13 mouse cellular contexts compared by ENCODE assay signal in the genomic region with DNA sequence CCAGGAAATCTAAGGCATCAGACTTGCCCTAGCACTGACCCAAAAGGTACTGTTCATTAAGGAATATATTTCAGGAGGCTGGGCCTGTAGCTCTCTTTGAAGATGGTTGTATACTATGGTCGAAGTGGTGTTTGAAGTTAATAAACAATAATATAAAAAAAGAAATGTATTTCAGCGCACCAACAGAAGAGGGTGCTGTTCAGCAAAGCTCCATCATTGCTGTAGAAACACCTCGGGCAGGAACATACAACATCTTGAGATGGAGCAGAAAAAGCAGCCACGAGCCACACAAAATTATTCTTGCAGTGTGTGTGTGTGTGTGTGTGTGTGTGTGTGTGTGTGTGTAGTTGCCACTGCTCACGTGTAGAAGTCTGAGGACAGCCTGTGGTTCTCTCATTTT. TPM values are rescaled to one million over a fixed set of nuclear protein-coding genes. Genes with fewer than 3 reads are reported as not detected.
DNase-seq lines count a peak whose midpoint lies in the region; ATAC-seq and TF ChIP-seq lines count a peak whose summit lies in the region.
"Had no signal": no experiment of that assay in that cellular context is flagged by ENCODE, and none has a peak within 500 bp of the region (broad histone marks: within the 10 kb centered on the region; RNA-seq: fewer than 3 reads in every experiment).

No protein-coding gene starts in this region.

- H3K9me3 ChIP-seq in forebrain, embryonic 12.5 days = no peaks in the 10 kb centered on the region
- H3K9me3 ChIP-seq: embryonic facial prominence, embryonic 15.5 days; hindbrain, embryonic 15.5 days; lung, embryonic 15.5 days; neural tube, embryonic 13.5 days had no signal

- H3K36me3 ChIP-seq in liver, adult 2 months (ENCODE audit: control insufficient read depth, insufficient read depth, low read length) = no peaks in the 10 kb centered on the region
- H3K36me3 ChIP-seq in forebrain, embryonic 12.5 days (replicated peaks) = no peaks in the 10 kb centered on the region
- H3K36me3 ChIP-seq: embryonic facial prominence, embryonic 15.5 days; hindbrain, embryonic 15.5 days; lung, embryonic 15.5 days; neural tube, embryonic 13.5 days had no signal

- TF ChIP-seq POLR2A in liver, adult 2 months (IDR thresholded peaks at IDR 0.05; ENCODE audit: extremely low read depth, insufficient read depth, low read length) = no peak

- ATAC-seq in megakaryocyte progenitor cell, adult 5-6 weeks (replicated peaks; ENCODE audit: poor library complexity) = peak; percentile 80
- no peak for ATAC-seq in forebrain, embryonic 12.5 days (ENCODE audit: low FRiP score)

- no peaks in the 10 kb centered on the region for H3K27me3 ChIP-seq in liver, adult 2 months (ENCODE audit: control insufficient read depth, insufficient read depth, low read length)
- no peaks in the 10 kb centered on the region for H3K27me3 ChIP-seq in forebrain, embryonic 12.5 days
- H3K27me3 ChIP-seq: embryonic facial prominence, embryonic 15.5 days; hindbrain, embryonic 15.5 days; lung, embryonic 15.5 days; neural tube, embryonic 13.5 days had no signal

- peak; percentile 60 for DNase-seq in cerebellum, adult 9-10 months
- no peak for DNase-seq in cerebellum, adult 8-10 months
- DNase-seq in liver, adult 2 months (ENCODE audit: extremely low read depth, low read depth, low spot score) = no peak
- DNase-seq in liver = no peak
- peak; percentile 11 for DNase-seq in MN1 (ENCODE audit: low spot score)
- no peak for DNase-seq in adrenal gland, adult 8-10 months
- DNase-seq: layer of hippocampus, adult 9-11 months had no signal

- H3K4me2 ChIP-seq in forebrain, embryonic 12.5 days = no peak overlapping the region
- H3K4me2 ChIP-seq: embryonic facial prominence, embryonic 15.5 days; hindbrain, embryonic 15.5 days; lung, embryonic 15.5 days; neural tube, embryonic 13.5 days had no signal

- H3K9ac ChIP-seq in liver, adult 2 months (ENCODE audit: low read depth, low read length) = no peak overlapping the region
- H3K9ac ChIP-seq in forebrain, embryonic 12.5 days = no peak overlapping the region
- H3K9ac ChIP-seq: embryonic facial prominence, embryonic 15.5 days; hindbrain, embryonic 15.5 days; lung, embryonic 15.5 days; neural tube, embryonic 13.5 days had no signal

- H3K4me1 ChIP-seq in liver, adult 2 months (ENCODE audit: control insufficient read depth, insufficient read depth, low read length) = peaks cover 6% of the 10 kb centered on the region
- no peaks in the 10 kb centered on the region for H3K4me1 ChIP-seq in forebrain, embryonic 12.5 days
- H3K4me1 ChIP-seq: embryonic facial prominence, embryonic 15.5 days; hindbrain, embryonic 15.5 days; lung, embryonic 15.5 days; neural tube, embryonic 13.5 days had no signal

- H3K4me3 ChIP-seq in liver, adult 2 months (ENCODE audit: insufficient read depth, low read depth, low read length) = no peak overlapping the region
- H3K4me3 ChIP-seq in forebrain, embryonic 12.5 days (replicated peaks) = no peak overlapping the region
- H3K4me3 ChIP-seq: embryonic facial prominence, embryonic 15.5 days; hindbrain, embryonic 15.5 days; lung, embryonic 15.5 days; neural tube, embryonic 13.5 days had no signal

- peak; percentile 27 for TF ChIP-seq CTCF in liver, adult 2 months (IDR thresholded peaks at IDR 0.05; ENCODE audit: low read depth, low read length)

- H3K79me2 ChIP-seq in liver, adult 2 months (ENCODE audit: control insufficient read depth, insufficient read depth, low read length) = no peaks in the 10 kb centered on the region

- WGBS in liver, adult 2 months = 40% methylated on average over 5 of the region's 5 CpGs
- 62% methylated on average over 5 of the region's 5 CpGs for WGBS in forebrain, embryonic 12.5 days

- no peak overlapping the region for H3K27ac ChIP-seq in liver, adult 2 months (replicated peaks; ENCODE audit: insufficient read depth, low read depth, low read length)
- H3K27ac ChIP-seq in forebrain, embryonic 12.5 days = no peak overlapping the region
- H3K27ac ChIP-seq: embryonic facial prominence, embryonic 15.5 days; hindbrain, embryonic 15.5 days; lung, embryonic 15.5 days; neural tube, embryonic 13.5 days had no signal

RNA-seq across cellular contexts. Expression of a gene that starts 25.9 kb away (rescaled TPM):
- 0.09 and 0.13 TPM in 2 replicates for total RNA-seq in liver, adult 2 months (2014; rRNA removed)
- polyA plus RNA-seq in liver, adult 2 months (2012; rRNA removed) = 0.01 and 0.06 TPM in 2 replicates
- total RNA-seq in megakaryocyte progenitor cell, adult 5-6 weeks (2015) = 15.7 and 22.1 TPM in 2 replicates
- 17.6 and 21.6 TPM in 2 replicates for total RNA-seq in megakaryocyte progenitor cell, adult 5-6 weeks (2017)
- 10 to 100 TPM in 2 of 4 experiments, 1 to 10 TPM in 2; 5.8 to 20.3 (median 11.7) TPM for total RNA-seq in adrenal gland, adult 8-10 months (2022)
- 8.7 and 11.0 TPM in 2 replicates for polyA plus RNA-seq in forebrain, embryonic 12.5 days (2016; fragmentation: Nextera tagmentation; extraction: Ambion mirVana)

RNA-seq across cellular contexts. Expression of a gene that starts 51.5 kb away (rescaled TPM):
- 55.7 and 58.7 TPM in 2 replicates for total RNA-seq in liver, adult 2 months (2014; rRNA removed)
- 14.7 and 16.0 TPM in 2 replicates for polyA plus RNA-seq in liver, adult 2 months (2012; rRNA removed)
- total RNA-seq in megakaryocyte progenitor cell, adult 5-6 weeks (2015) = 11.9 and 13.5 TPM in 2 replicates
- total RNA-seq in megakaryocyte progenitor cell, adult 5-6 weeks (2017) = 20.3 and 23.2 TPM in 2 replicates
- total RNA-seq in adrenal gland, adult 8-10 months (2022) = 10 to 100 TPM in 2 of 4 experiments, 1 to 10 TPM in 2; 6.7 to 14.0 (median 9.6) TPM
- polyA plus RNA-seq in forebrain, embryonic 12.5 days (2016; fragmentation: Nextera tagmentation; extraction: Ambion mirVana) = 17.8 and 20.5 TPM in 2 replicates

Comparison
In these comparisons a context has a peak if more than half of its experiments do, and no peak if none do; other contexts are left out.
1. DNase-seq: peak in cerebellum, adult 9-10 months (single experiment) and MN1 (single experiment); none in cerebellum, adult 8-10 months (single experiment), liver, adult 2 months (single experiment), liver (single experiment) and adrenal gland, adult 8-10 months (single experiment).